Mouse (Mus musculus): ENCODE measurements at regions not wholly inside any gene's neighbourhood (a gene's known extent, or its start where the extent isn't known, plus 50 kb on each side); places are given as distances from the start of the nearest gene placed in this dataset.

- TF ChIP-seq POLR2A (IDR thresholded peaks at IDR 0.05; ENCODE audit: borderline replicate concordance, extremely low read depth, low read depth, low read length) = no peak
- no peak for TF ChIP-seq CTCF (IDR thresholded peaks at IDR 0.05; ENCODE audit: insufficient read depth, low read length)
These were observed 378.5 kb upstream of the Meis2 start for GRCm38 (mm10) chr2:116444163-116444562.

Data from lung, adult 2 months (tissue).